ENCODE assay signal across 9 mouse cellular contexts in the genomic region with DNA sequence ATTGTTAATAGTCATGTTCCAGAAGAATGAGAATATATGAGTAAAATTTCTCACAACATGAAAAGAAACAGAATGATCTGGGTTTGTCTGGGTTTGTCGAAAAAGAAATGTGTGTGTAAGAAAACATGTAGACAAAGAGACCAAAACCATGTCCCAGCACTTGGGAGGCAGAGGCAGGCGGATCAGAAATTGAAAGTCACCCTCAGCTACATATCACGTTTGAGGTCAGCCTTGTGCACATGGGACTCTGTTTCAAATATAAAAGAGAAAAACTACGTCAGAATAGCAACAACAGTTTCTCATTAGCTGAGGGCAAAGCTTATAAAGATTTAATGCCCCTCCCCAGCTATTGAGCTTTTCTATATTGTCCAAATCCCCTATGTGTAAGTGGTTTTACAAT.
"Had no signal": no experiment of that assay in that cellular context is flagged by ENCODE, and none has a peak within 500 bp of the region (broad histone marks: within the 10 kb centered on the region; RNA-seq: fewer than 3 reads in every experiment).

No protein-coding gene starts in this region.

- H3K9ac ChIP-seq: limb, embryonic 15.5 days; liver, embryonic 12.5 days; lung, embryonic 14.5 days; neural tube, embryonic 13.5 days had no signal

- H3K27ac ChIP-seq: limb, embryonic 15.5 days; liver, embryonic 12.5 days had no signal

- H3K36me3 ChIP-seq: limb, embryonic 15.5 days; liver, embryonic 12.5 days; neural tube, embryonic 13.5 days had no signal

- H3K4me3 ChIP-seq: limb, embryonic 15.5 days; liver, embryonic 12.5 days; megakaryocyte, embryonic 14.5 days; neural tube, embryonic 13.5 days had no signal

- H3K4me2 ChIP-seq: limb, embryonic 15.5 days; liver, embryonic 12.5 days; lung, embryonic 14.5 days; neural tube, embryonic 13.5 days had no signal

- DNase-seq: kidney, adult 8-10 months; kidney, postnatal 25 days; lung, embryonic 14.5 days; lung, postnatal 10 days had no signal

- H3K9me3 ChIP-seq: limb, embryonic 15.5 days; liver, embryonic 12.5 days; megakaryocyte, embryonic 14.5 days; neural tube, embryonic 13.5 days had no signal

- ATAC-seq: intestine, postnatal 0 days; liver, embryonic 12.5 days had no signal

- H3K4me1 ChIP-seq: limb, embryonic 15.5 days; liver, embryonic 12.5 days had no signal

- H3K27me3 ChIP-seq: megakaryocyte, embryonic 14.5 days had no signal
